Mouse (Mus musculus): ENCODE results near the gene Pde4d.

GRCm38 (mm10) chr13:108404372-108404771 lies 45.4 kb upstream of the Pde4d start:
- no peak for TF ChIP-seq CTCF (IDR thresholded peaks at IDR 0.05; ENCODE audit: extremely low read depth, insufficient read depth, low read length)
- no peak for TF ChIP-seq POLR2A (IDR thresholded peaks at IDR 0.05; ENCODE audit: extremely low read depth, insufficient read depth, low read length)
